Mouse (Mus musculus) liver, embryonic 11.5 days (tissue): ENCODE results near the gene Rdm1. TPM values are rescaled to one million over a fixed set of nuclear protein-coding genes. Genes with fewer than 3 reads are reported as not detected.

Experiments
- ATAC-seq: fragments of 200-750 bp; cut with Nextera tagmentation; replicated peaks from 2 replicates; pipeline ENCODE4 v1.8.0; 2017; ENCODE audit warnings: moderate number of reproducible peaks, mild to moderate bottlenecking, moderate TSS enrichment, moderate library complexity; ENCODE audit not compliant: low FRiP score
- DNase-seq: peaks from one replicate; pipeline ENCODE4 v3.0.0-alpha.2; 2017; ENCODE audit warnings: low spot score
- H3K27ac ChIP-seq: fragments of 300-500 bp; sonication (generic); 2 replicates; pipeline ENCODE4 v1.5.1; 2014; ENCODE audit warnings: mild to moderate bottlenecking, low read depth, low read length, control low read depth
- H3K27me3 ChIP-seq: fragments of 300-500 bp; sonication (generic); replicated peaks from 2 replicates; pipeline ENCODE4 v1.6.1; 2014; ENCODE audit warnings: low read length, mixed read lengths; ENCODE audit not compliant: control insufficient read depth, insufficient read depth
- H3K36me3 ChIP-seq: fragments of 300-500 bp; sonication (generic); 2 replicates; pipeline ENCODE4 v1.6.1; 2014; ENCODE audit warnings: mild to moderate bottlenecking, low read length, moderate library complexity, mixed read lengths; ENCODE audit not compliant: control insufficient read depth, insufficient read depth
- H3K4me1 ChIP-seq: fragments of 300-500 bp; sonication (generic); replicated peaks from 2 replicates; pipeline ENCODE4 v1.6.1; 2014; ENCODE audit warnings: low read length, mixed read lengths; ENCODE audit not compliant: control insufficient read depth, insufficient read depth
- H3K4me2 ChIP-seq: fragments of 300-500 bp; sonication (generic); 2 replicates; pipeline ENCODE4 v1.6.1; 2014; ENCODE audit warnings: mild to moderate bottlenecking, control low read depth, moderate library complexity
- H3K4me3 ChIP-seq: fragments of 300-500 bp; sonication (generic); 2 replicates; pipeline ENCODE4 v1.5.1; 2014; ENCODE audit warnings: low read depth, low read length, control low read depth
- H3K9ac ChIP-seq: fragments of 300-500 bp; sonication (generic); 2 replicates; pipeline ENCODE4 v1.6.1; 2014; ENCODE audit warnings: low read depth, low read length, control low read depth
- H3K9me3 ChIP-seq: fragments of 300-500 bp; sonication (generic); 2 replicates; pipeline ENCODE4 v1.6.1; 2016; ENCODE audit warnings: low read length, inconsistent platforms, mixed read lengths; ENCODE audit not compliant: control insufficient read depth
- WGBS: fragments of 180-500 bp; shearing (Covaris S2); extraction: QIAGEN DNeasy Blood & Tissue Kit; methylation state at CpG from one replicate; pipeline ENCODE4 v1.1.7; 2014; 5-methylcytosine and 5-hydroxymethylcytosine counted together
- polyA plus RNA-seq: library from polyadenylated mRNA; unstranded; fragments of >200 nt; fragmentation: Nextera tagmentation; extraction: Ambion mirVana; gene quantifications from 2 replicates; pipeline ENCODE4 v1.2.1, GENCODE M21; 2014

The Rdm1 gene
- polyA plus RNA-seq, 1 experiment from 2014 or later, result 15.3 TPM

GRCm38 (mm10) chr11:101678770-101679169, 51.8 kb downstream of the Rdm1 start:
- no peak for DNase-seq
- Histone ChIP-seq H3K36me3 (no peaks in the 10 kb centered on the region), H3K27ac (no peak overlapping the region), H3K9me3 (no peaks in the 10 kb centered on the region), H3K9ac (no peak overlapping the region), H3K4me2 (no peak overlapping the region), H3K4me3 (no peak overlapping the region), H3K4me1 (peaks cover 2% of the 10 kb centered on the region), H3K27me3 (no peaks in the 10 kb centered on the region)
- 79% methylated on average over 5 of the region's 5 CpGs for WGBS
- ATAC-seq, result no peak

- no peak for DNase-seq
- no peaks in the 10 kb centered on the region for H3K4me1 ChIP-seq
- H3K4me2 ChIP-seq, result no peak overlapping the region
- no peaks in the 10 kb centered on the region for H3K9me3 ChIP-seq
- H3K27ac ChIP-seq, result no peak overlapping the region
- ATAC-seq, result no peak
- no peak overlapping the region for H3K9ac ChIP-seq
- WGBS, result 42% methylated on average over 5 of the region's 7 CpGs
- no peaks in the 10 kb centered on the region for H3K36me3 ChIP-seq
- no peak overlapping the region for H3K4me3 ChIP-seq
- H3K27me3 ChIP-seq, result no peaks in the 10 kb centered on the region
Measured at GRCm38 (mm10) chr11:101679907-101680306, 52.9 kb downstream of the Rdm1 start.

GRCm38 (mm10) chr11:101680634-101681325, 53.8 kb downstream of the Rdm1 start:
- ATAC-seq, result no peak
- H3K27ac ChIP-seq, result no peak overlapping the region
- 58% methylated on average over 3 of the region's 3 CpGs for WGBS
- DNase-seq, result no peak
- no peaks in the 10 kb centered on the region for H3K4me1 ChIP-seq
- no peak overlapping the region for H3K4me2 ChIP-seq
- H3K27me3 ChIP-seq, result no peaks in the 10 kb centered on the region
- no peak overlapping the region for H3K4me3 ChIP-seq
- no peaks in the 10 kb centered on the region for H3K36me3 ChIP-seq
- H3K9ac ChIP-seq, result no peak overlapping the region; the same call in 1 of the 2 replicates
- H3K9me3 ChIP-seq, result no peaks in the 10 kb centered on the region

- Histone ChIP-seq H3K27me3 (no peaks in the 10 kb centered on the region), H3K4me3 (no peak overlapping the region), H3K36me3 (no peaks in the 10 kb centered on the region), H3K4me1 (no peaks in the 10 kb centered on the region), H3K9me3 (no peaks in the 10 kb centered on the region), H3K4me2 (no peak overlapping the region), H3K27ac (no peak overlapping the region), H3K9ac (no peak overlapping the region)
- no peak for DNase-seq
- 74% methylated on average over 1 of the region's 1 CpGs for WGBS
- no peak for ATAC-seq
Measured at GRCm38 (mm10) chr11:101681968-101682367, 55.0 kb downstream of the Rdm1 start.

GRCm38 (mm10) chr11:101682410-101682960, 55.5 kb downstream of the Rdm1 start:
- Histone ChIP-seq H3K27me3 (no peaks in the 10 kb centered on the region), H3K27ac (no peak overlapping the region), H3K9ac (no peak overlapping the region), H3K9me3 (no peaks in the 10 kb centered on the region), H3K4me2 (no peak overlapping the region), H3K36me3 (no peaks in the 10 kb centered on the region), H3K4me3 (no peak overlapping the region), H3K4me1 (no peaks in the 10 kb centered on the region)
- DNase-seq, result no peak
- 71% methylated on average over 7 of the region's 7 CpGs for WGBS
- no peak for ATAC-seq

Other genes starting within 250 kb of the Rdm1 start
- 92.3 and 94.0 TPM in 2 replicates for gene Aarsd1, start 209.6 kb upstream of the Rdm1 start, polyA plus RNA-seq
- gene Gm27029, start 202.4 kb upstream of the Rdm1 start, polyA plus RNA-seq, result 8.7 and 9.2 TPM in 2 replicates
- 12.6 and 13.4 TPM in 2 replicates for gene Rundc1, start 202.1 kb upstream of the Rdm1 start, polyA plus RNA-seq
- gene Ptges3l, start 201.9 kb upstream of the Rdm1 start, polyA plus RNA-seq, result 3.2 and 5.0 TPM in 2 replicates
- 553 and 579 TPM in 2 replicates for gene Rpl27, start 184.9 kb upstream of the Rdm1 start, polyA plus RNA-seq
- gene Ifi35, start 178.8 kb upstream of the Rdm1 start, polyA plus RNA-seq, result 31.2 and 34.6 TPM in 2 replicates
- 3.7 and 5.4 TPM in 2 replicates for gene Rnd2, start 162.2 kb upstream of the Rdm1 start, polyA plus RNA-seq
- gene Vat1, start 161.0 kb upstream of the Rdm1 start, polyA plus RNA-seq, result 16.8 and 19.5 TPM in 2 replicates
- gene Brca1, start 75.2 kb upstream of the Rdm1 start, polyA plus RNA-seq, result 19.6 and 22.1 TPM in 2 replicates
- gene Nbr1, start 75.0 kb upstream of the Rdm1 start, polyA plus RNA-seq, result 52.7 and 55.7 TPM in 2 replicates
- 6.2 and 6.8 TPM in 2 replicates for gene Tmem106a, start 45.0 kb upstream of the Rdm1 start, polyA plus RNA-seq
- not detected in 2 replicates for gene Gm11634, start 27.9 kb upstream of the Rdm1 start, polyA plus RNA-seq
- gene Arl4d, start 38.3 kb downstream of the Rdm1 start, polyA plus RNA-seq, result 3.6 and 3.9 TPM in 2 replicates
- 37.6 and 38.8 TPM in 2 replicates for gene Dhx8, start 105.7 kb downstream of the Rdm1 start, polyA plus RNA-seq
- gene Etv4, start 158.2 kb downstream of the Rdm1 start, polyA plus RNA-seq, result 3.3 and 3.9 TPM in 2 replicates